Mouse (Mus musculus): Measurements from ENCODE around the gene Rubcn.
"Not testable (repeated sequence)": the region's sequence is repeated elsewhere in the genome, so short reads cannot be mapped to it uniquely, and the experiment has no call there.

The Rubcn gene

DNA sequence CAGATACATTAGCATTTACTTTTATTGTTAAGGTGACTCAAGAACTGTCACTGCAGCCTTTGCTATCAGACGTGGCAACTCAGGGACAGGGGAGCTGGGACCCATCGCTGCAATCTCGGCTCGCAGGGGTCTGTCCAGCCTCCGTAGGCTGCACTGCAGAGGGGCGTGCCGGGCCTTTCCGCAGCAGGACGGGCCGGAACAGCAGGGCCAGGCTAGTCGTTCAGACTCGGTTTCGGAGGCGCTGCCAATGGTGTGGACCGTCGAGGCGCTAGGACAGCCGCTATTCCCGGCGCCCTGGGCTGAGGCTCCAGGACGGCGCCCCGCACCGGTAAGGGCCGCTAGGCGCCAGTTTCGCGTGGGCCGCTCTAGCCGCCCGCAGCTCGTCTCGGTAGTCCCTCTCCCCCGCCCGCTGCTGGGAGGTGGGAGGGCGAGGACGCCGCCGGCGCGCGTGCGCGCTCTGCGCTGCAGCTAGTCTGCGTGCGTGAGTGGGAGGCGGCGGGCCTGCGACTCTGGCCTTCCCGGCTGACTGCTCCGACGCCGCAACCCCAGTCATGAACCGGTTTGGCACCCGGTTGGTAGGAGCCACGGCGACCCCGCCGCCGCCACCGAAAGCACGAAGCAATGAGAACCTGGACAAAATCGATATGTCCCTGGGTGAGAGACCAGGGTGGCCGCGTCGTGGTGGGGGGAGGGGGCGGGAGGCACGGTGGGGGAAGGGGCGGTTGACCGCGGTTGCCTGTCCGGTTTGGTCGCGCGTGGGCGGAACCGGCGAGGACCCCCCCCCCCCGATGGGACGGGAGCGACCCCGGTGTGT lies at the start of gene Rubcn, which contains the start of gene Fyttd1:
Gene Rubcn, minus strand, starts transcription at position 424 of the 814 bp plus-strand sequence.
Gene Fyttd1, plus strand, starts transcription at position 158 of the 814 bp plus-strand sequence.
- DNase-seq = peak; percentile 98

GRCm38 (mm10) chr16:32927044-32927443 lies 49.5 kb upstream of the Rubcn start:
- no peak for DNase-seq

DNA sequence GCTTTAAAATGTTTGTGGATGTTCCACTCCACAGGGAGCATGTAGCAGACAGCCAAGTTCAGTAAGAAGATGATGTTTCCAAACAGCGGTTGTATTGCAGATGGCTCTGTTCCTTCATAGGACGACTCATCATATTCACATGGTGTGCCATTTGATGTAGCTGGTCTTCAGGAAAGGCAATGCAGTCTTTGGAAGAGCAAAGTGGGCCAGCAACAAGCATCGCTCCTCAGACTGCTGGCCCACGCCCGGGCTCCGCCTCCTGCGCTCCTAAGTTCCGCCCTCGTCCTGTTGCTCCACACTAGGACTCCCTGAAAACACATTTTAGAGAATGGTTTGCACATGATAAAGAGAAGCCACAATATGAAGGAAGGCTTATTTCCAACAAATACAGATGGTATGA lies 49.1 kb upstream of the Rubcn start:
- DNase-seq = not testable (repeated sequence)

- no peak for DNase-seq
These were observed 37.9 kb upstream of the Rubcn start for GRCm38 (mm10) chr16:32915292-32916068.

- DNase-seq = peak; percentile 98
These were observed 36.6 kb upstream of the Rubcn start, which contains the start of gene Lrch3 for GRCm38 (mm10) chr16:32913937-32914881. Gene Lrch3 (plus strand): TSS chr16:32914100.

DNA sequence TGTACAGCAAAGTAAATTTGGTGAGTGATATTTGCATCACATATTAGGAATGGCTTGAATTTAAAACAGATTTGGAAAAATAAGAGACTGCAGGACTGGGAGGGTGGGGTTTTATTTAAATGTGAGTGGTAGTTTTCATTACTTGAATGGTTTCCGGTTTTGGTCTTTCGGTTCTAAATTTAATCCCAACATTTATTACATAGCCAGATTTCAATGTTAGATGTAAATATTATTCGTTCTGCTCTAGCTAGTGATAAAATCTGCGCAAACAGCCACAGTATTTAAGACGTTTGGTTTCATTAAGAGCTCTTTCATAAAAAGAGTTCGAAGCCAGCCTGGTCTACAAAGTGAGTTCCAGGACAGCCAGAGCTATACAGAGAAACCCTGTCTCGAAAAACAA lies 35.6 kb upstream of the Rubcn start:
- DNase-seq = no peak

DNA sequence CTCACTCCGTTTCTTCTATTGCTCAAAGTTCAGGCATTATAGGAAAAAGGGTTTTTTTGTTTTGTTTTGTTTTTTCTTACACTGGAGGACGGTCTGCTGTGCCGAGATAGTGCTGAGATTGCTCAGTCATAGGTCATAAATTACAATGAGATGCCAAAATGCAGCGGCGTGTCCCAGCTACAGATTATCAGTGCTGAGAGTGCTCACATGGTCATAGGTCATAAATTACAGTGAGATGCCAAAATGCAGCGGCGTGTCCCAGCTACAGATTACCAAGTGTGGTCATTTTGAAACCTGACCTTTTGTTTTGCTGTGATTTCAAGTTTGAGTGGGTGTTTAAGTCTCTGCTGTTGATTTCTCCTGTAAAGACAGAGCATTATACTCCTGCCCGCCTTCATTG lies 29.2 kb upstream of the Rubcn start:
- no peak for DNase-seq

- no peak for DNase-seq
These were observed 28.6 kb upstream of the Rubcn start for GRCm38 (mm10) chr16:32906186-32906585.

DNA sequence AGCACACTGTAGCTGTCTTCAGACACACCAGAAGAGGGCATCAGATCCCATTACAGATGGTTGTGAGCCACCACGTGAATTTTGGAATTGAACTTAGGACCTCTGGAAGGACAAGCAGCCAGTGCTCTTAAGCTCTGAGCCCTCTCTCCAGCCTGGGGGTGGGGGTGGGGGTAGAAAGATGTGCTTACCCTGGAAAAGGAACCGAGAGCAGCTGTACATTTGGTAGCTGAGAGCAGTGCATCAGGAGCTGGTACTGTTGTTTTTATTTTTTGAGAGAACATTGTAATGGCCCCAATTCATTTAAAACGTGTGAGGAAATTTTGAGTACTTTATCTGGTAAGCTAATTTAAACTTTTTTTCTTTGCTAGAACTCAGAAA lies 24.5 kb upstream of the Rubcn start:
- DNase-seq = no peak

GRCm38 (mm10) chr16:32901360-32902050 lies 23.9 kb upstream of the Rubcn start:
- no peak for DNase-seq

DNA sequence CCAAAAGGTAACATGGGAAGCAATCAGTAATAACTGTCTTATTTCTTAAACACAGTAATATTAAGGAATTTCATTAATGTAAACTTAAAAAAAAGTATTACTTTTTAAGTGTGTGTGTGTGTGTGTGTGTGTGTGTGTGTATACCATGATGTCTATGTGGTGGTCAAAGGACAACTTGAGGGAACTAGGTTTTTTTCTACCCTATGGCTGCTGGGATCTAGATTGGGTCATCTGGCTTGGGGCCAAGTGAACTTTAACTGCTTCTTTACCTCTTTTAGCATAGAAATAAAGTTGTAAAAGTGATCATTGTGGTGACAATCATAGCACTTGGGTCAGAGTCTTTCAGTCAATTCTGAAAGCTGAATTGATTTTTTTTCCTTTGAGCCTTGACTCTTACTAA lies 18.6 kb upstream of the Rubcn start:
- no peak for DNase-seq

DNA sequence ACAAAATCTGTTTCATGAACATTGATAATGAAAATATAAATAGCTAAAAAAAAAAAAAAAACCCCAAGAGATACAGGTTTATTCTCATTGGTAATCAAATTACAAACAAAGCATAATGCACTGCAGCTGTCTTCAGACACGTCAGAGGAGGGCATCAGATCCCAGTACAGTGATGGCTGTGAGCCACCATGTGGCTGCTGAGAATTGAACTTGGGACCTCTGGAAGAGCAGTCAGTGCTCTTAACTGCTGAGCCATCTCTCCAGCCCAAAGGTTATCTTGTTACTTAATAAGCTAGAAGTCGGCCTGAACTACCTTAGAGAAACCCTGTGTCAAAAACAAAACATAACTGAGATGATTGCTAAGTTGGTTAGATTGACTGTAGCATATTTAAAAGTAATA lies 12.3 kb upstream of the Rubcn start:
- DNase-seq = no peak

DNA sequence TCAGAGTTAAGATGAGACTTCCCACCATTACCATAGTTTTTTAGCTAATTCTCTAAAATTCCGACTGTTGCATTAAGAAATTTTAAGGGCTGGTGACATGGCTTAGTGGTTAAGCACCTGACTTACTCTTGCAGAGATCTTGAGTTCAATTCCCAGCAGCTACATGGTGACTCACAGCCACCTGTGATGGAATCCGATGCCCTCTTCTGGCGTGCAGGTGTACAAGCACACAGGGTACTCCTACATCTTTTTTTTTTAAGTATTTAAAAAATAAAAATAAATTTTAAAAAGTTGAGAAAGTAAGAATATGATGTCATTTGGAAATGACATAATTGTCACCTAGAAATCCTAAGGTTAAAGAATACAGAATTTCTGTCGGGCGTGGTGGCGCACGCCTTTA lies 10.4 kb upstream of the Rubcn start:
- DNase-seq = no peak

DNA sequence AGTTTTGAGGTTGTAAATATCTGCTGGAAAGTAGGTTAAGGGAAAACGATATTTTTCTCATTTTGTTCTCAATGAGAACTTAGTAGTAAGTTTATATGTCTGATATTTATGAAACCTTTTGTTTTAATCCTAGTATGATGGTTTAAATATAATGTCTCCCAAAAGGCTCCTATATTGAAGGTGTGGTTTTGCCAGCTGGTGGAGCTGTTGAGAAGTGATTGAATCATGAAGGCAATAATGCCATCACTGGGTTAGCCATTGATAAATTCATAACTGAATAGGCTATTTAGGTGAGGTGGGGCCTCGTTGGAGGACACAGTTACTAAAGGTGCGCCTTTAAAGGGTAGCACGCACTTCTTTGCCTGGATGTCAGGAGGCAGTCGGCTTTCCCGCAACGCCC lies 4.0 kb upstream of the Rubcn start:
- no peak for DNase-seq

DNA sequence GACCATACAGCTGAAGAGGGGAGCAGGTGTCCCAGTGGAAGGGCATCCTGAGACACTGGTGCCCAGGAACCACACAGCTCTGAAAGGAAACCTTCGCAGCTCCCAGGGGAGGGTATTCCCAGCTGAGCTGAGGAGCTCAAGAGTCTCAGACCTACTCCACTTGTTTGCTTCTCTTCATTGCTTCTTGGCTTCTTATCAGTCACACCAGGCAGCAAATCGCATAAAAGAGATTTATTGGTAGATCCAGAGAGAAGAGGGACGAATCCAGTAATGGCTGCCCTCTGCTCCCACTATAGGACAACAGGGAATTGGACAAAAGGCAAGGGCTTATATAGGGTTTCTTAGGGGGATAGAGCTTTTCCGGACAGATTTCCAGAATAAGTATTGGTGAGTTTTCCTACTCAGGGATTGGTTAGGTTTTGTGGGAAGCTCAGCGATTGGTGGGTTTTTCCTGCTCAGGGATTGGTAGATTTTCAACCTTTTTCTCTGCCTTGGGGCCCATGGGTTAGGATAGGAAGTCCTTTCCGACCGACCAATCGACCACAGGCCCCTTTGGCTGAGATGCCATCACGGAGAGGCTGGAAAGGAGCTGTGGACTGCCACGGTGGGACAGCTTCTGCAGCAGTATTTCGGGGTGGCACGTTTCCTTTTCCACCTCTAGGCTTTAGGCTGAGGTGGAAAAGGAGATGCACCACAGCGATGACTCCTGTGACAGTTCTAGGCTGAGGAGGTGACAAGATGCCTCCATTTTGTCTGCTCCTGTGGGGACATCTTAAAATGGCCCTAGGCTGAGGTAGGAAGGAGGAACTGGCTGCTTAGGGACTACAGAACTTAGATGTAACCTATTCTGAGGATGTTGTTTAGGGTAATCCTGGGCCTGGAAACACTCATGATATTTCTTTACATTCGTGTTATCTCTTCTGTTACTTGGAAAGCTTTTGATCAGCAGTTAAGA lies 1.7 kb upstream of the Rubcn start:
- DNase-seq = no peak

DNA sequence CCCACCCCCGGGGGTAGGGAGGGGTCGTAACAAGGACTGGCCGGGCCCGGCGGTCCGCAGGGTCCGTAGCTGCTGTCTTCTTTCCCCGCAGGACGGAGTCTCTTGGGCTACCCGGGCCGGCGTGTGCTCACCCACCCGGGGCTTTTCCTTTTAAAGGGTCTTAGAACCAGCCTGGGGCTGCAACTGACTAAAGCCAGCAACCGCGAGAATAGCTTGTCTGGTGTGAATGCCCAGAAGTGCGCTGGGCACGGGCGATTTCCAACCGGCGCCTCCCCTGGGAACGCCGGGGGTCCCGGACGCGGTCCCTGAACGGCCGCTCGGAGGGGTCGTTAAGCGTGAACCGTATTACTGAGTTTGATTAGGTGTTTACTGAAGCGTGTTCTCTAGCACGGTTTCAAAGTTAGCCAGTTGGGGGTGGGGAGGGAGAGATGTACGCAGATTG lies 612 bp upstream of the Rubcn start:
- DNase-seq = peak; percentile 16

DNA sequence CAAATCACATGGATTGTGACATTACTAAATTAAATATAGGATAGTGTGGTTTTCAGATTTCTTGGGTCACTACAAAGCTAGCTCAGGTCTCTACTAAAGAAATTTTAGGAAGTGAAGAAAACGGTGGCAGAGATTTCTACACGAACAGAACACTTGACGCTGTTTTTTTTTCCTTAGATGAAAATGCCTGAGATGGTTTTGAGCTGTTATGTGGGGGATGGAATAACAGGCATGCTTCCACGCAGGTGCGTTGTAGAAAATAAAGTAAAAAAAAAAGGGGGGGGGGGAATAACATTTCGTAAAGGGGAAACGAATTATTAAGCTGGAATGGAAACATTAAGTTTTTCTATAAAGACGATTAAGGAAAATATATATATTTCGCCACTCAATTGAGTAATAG lies 735 bp downstream of the Rubcn start:
- DNase-seq = no peak

- no peak for DNase-seq
These were observed 1.7 kb downstream of the Rubcn start for GRCm38 (mm10) chr16:32875847-32876246.

- DNase-seq = not testable (repeated sequence)
These were observed 2.3 kb downstream of the Rubcn start for GRCm38 (mm10) chr16:32875281-32875680.

DNA sequence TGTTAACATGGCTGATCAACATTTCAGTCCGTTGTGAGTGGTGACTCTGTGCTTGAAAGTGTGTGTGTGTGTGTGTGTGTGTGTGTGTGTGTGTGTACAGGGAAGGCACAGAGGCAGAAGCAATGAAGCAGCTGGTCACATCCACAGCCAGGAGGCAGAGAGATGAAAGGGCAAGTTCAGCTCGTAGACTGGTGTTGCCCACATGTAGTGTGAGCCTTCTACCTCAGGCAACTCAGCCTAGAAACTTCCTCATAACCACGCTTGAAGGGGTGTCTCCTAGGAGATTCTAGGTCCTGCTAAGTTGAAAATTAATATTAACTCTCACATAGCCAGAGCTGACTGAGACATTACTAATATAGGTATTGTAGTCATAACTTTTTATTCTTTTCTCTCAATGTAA lies 4.2 kb downstream of the Rubcn start:
- no peak for DNase-seq

GRCm38 (mm10) chr16:32870231-32870630 lies 7.3 kb downstream of the Rubcn start:
- DNase-seq = no peak

Data from lung, postnatal 10 days (tissue).